ENCODE assay signal across 1 mouse cellular context in the genomic region with DNA sequence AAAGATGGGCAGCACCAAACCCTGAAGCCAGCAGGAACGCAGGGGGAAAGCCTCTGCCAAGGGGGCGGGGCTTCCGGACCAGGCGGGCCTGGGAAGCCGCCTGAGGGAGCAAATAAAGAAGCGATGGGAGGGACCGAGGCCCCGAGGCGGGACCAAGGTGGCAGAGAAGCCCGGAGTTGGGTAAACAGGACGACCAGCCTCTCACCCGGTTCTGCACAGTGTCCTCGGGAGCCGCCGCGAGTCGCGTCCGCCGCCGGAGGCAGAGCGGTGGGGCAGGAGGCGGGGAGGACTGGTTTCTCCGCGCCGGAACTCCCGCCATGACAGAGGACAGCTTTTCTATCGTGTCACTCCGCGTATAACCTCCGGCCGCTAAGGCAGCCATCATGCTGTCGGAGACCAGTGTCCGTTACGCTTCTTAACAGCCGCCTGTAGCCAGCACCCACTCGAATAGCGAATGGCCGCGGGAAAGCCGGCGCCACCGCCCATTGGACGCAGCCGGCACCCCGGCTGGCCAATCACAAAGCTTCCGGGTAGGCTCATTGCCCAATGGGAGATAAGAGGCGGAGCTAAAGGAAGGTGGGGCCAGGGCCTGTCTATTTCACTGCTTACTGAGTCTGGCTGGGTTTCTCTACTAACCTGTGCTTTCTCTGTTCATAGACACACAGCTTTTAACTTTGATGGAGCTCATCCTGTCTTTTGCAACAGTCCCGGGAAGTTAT.
TF ChIP-seq lines count a peak whose summit lies in the region.

Gene Thap8 (plus strand): TSS at position 144 of the 719 bp plus-strand sequence.
Gene Wdr62 (minus strand): TSS at position 469 of the 719 bp plus-strand sequence.

TF ChIP-seq in MEL, 35 proteins besides CTCF, POLR2A, EP300 and RAD21 (continued from another document):
- TF ChIP-seq GATA1 (IDR thresholded peaks at IDR 0.05; ENCODE audit: low read depth, low read length) (no peak), MYC (IDR thresholded peaks at IDR 0.05; ENCODE audit: low read depth, low read length) (no peak), TCF12 (IDR thresholded peaks at IDR 0.05; ENCODE audit: low read depth, low read length) (0 out of 2 replicates have a peak, but pooled peaks have one; percentile 7), NELFE (IDR thresholded peaks at IDR 0.05; ENCODE audit: low read depth, low read length) (peak; percentile 87), ETS1 (IDR thresholded peaks at IDR 0.05; ENCODE audit: low read depth, low read length) (no peak), SIN3A (IDR thresholded peaks at IDR 0.05; ENCODE audit: low read length) (peak; percentile 93), MAX (IDR thresholded peaks at IDR 0.05; ENCODE audit: low read length) (peak; percentile 52; the same call in 1 of the 2 replicates), POLR2AphosphoS2 (IDR thresholded peaks at IDR 0.05; ENCODE audit: low read length) (peak; percentile 80; the same call in 1 of the 2 replicates), ELF1 (IDR thresholded peaks at IDR 0.05; ENCODE audit: low read depth, low read length) (peak; percentile 75), ZNF384 (IDR thresholded peaks at IDR 0.05; ENCODE audit: low read depth, low read length) (no peak), MAFK (IDR thresholded peaks at IDR 0.05; ENCODE audit: borderline replicate concordance, low read depth, low read length) (no peak), MXI1 (IDR thresholded peaks at IDR 0.05; ENCODE audit: low read depth, low read length) (peak; percentile 36; the same call in 1 of the 2 replicates), MYB (IDR thresholded peaks at IDR 0.05; ENCODE audit: low read depth, low read length) (peak; percentile 77), RCOR1 (IDR thresholded peaks at IDR 0.05; ENCODE audit: low read depth, low read length) (no peak), CHD2 (IDR thresholded peaks at IDR 0.05; ENCODE audit: low read length) (peak; percentile 38; the same call in 1 of the 2 replicates), USF2 (IDR thresholded peaks at IDR 0.05; ENCODE audit: borderline replicate concordance in 1 of 2, insufficient read depth in 1 of 2, low read depth in 1 of 2, low read length in 2 of 2) (no peak), JUND (IDR thresholded peaks at IDR 0.05; ENCODE audit: low read depth, low read length) (no peak), SMC3 (IDR thresholded peaks at IDR 0.05; ENCODE audit: low read depth, low read length) (no peak), TAL1 (IDR thresholded peaks at IDR 0.05; ENCODE audit: low read length) (no peak), CHD1 (IDR thresholded peaks at IDR 0.05; ENCODE audit: low read depth, low read length) (peak; percentile 95), USF1 (IDR thresholded peaks at IDR 0.05; ENCODE audit: low read depth, low read length) (0 out of 2 replicates have a peak, but pooled peaks have one; percentile 7), BHLHE40 (IDR thresholded peaks at IDR 0.05; ENCODE audit: borderline replicate concordance, low read depth, low read length) (no peak), HCFC1 (IDR thresholded peaks at IDR 0.05; ENCODE audit: low read depth, low read length) (peak; percentile 38; the same call in 1 of the 2 replicates)
TF ChIP-seq in MEL: peak in this region for 18.
